Mouse (Mus musculus) small intestine, adult 2 months (tissue): ENCODE measurements around the gene Tmem245.

ENCODE experiments used
- CTCF ChIP-seq: fragments of 200-500 bp; IDR thresholded peaks from 2 replicates; pipeline ENCODE4 v1.5.1; 2012; ENCODE audit warnings: low read depth, mild to moderate bottlenecking, control low read depth, inconsistent platforms, low read length, moderate library complexity, mixed read lengths; ENCODE audit not compliant: insufficient replicate concordance, insufficient read length; ENCODE audit errors: extremely low read depth
- POLR2A ChIP-seq: fragments of 200-500 bp; IDR thresholded peaks from 2 replicates; pipeline ENCODE4 v1.6.1; 2012; ENCODE audit warnings: low read depth, mild to moderate bottlenecking, control low read depth, inconsistent platforms, low read length, moderate library complexity

- TF ChIP-seq CTCF (no peak), POLR2A (no peak)
Measured at GRCm38 (mm10) chr4:56858733-56859132, 88.5 kb downstream of the Tmem245 start.
